Mouse (Mus musculus) liver, embryonic 16.5 days (tissue): ENCODE measurements around the gene Lef1. TPM values are rescaled to one million over a fixed set of nuclear protein-coding genes. Genes with fewer than 3 reads are reported as not detected.

Source experiments
- ATAC-seq: fragments of 200-750 bp; cut with Nextera tagmentation; 2 replicates; pipeline ENCODE4 v1.8.0; 2017; ENCODE audit warnings: low read depth, mild to moderate bottlenecking, moderate number of reproducible peaks, moderate library complexity
- H3K27ac ChIP-seq: fragments of 300-500 bp; sonication (generic); 2 replicates; pipeline ENCODE4 v1.5.1; 2014; ENCODE audit warnings: mild to moderate bottlenecking, low read length
- H3K27me3 ChIP-seq: fragments of 300-500 bp; sonication (generic); 2 replicates; pipeline ENCODE4 v1.6.1; 2014; ENCODE audit warnings: low read depth, low read length, mixed read lengths; ENCODE audit not compliant: control insufficient read depth, insufficient read depth
- H3K36me3 ChIP-seq: fragments of 300-500 bp; sonication (generic); 2 replicates; pipeline ENCODE4 v1.6.1; 2014; ENCODE audit warnings: mild to moderate bottlenecking; ENCODE audit not compliant: control insufficient read depth, insufficient read depth
- H3K4me1 ChIP-seq: fragments of 300-500 bp; sonication (generic); 2 replicates; pipeline ENCODE4 v1.6.1; 2014; ENCODE audit warnings: low read depth, low read length, mixed read lengths; ENCODE audit not compliant: control insufficient read depth
- H3K4me2 ChIP-seq: fragments of 300-500 bp; sonication (generic); 2 replicates; pipeline ENCODE4 v1.6.1; 2014; ENCODE audit warnings: low read depth, low read length, mixed read lengths
- H3K4me3 ChIP-seq: fragments of 300-500 bp; sonication (generic); 2 replicates; pipeline ENCODE4 v1.5.1; 2014; ENCODE audit warnings: low read depth, mild to moderate bottlenecking, low read length
- H3K9ac ChIP-seq: fragments of 300-500 bp; sonication (generic); 2 replicates; pipeline ENCODE4 v1.6.1; 2014; ENCODE audit warnings: low read depth, low read length
- H3K9me3 ChIP-seq: fragments of 300-500 bp; sonication (generic); replicated peaks from 2 replicates; pipeline ENCODE4 v1.6.1; 2016; ENCODE audit warnings: low read length; ENCODE audit not compliant: control insufficient read depth
- WGBS: fragments of 180-500 bp; shearing (Covaris S2); extraction: QIAGEN DNeasy Blood & Tissue Kit; methylation state at CpG from one replicate; pipeline ENCODE4 v1.1.7; 2014; ENCODE audit not compliant: insufficient replicate concordance; 5-methylcytosine and 5-hydroxymethylcytosine counted together
- polyA plus RNA-seq: library from polyadenylated mRNA; unstranded; fragments of >200 nt; fragmentation: Nextera tagmentation; extraction: Ambion mirVana; gene quantifications from 2 replicates; pipeline ENCODE4 v1.2.1, GENCODE M21; 2015

Lef1 gene
- polyA plus RNA-seq, 1 experiment from 2014 or later, result 2.3 TPM

GRCm38 (mm10) chr3:131083722-131084121, 26.5 kb upstream of the Lef1 start:
- 55% methylated on average over 6 of the region's 6 CpGs for whole genome bisulfite sequencing
- ATAC-seq, result 0 out of 2 replicates have a peak, but pooled peaks have one; percentile 35

GRCm38 (mm10) chr3:131084718-131085561, 25.3 kb upstream of the Lef1 start:
- Histone ChIP-seq H3K27ac (no peak overlapping the region), H3K4me1 (no peaks in the 10 kb centered on the region), H3K9me3 (no peaks in the 10 kb centered on the region), H3K4me2 (no peak overlapping the region), H3K9ac (no peak overlapping the region), H3K27me3 (peaks cover 10% of the 10 kb centered on the region), H3K36me3 (no peaks in the 10 kb centered on the region), H3K4me3 (peak overlapping the region; percentile 11; the same call in 1 of the 2 replicates)
- 10% methylated on average over 30 of the region's 30 CpGs for WGBS
- ATAC-seq, result no peak

More at GRCm38 (mm10) chr3:131083722-131084121, 26.5 kb upstream of the Lef1 start:
- no peak overlapping the region for H3K9ac ChIP-seq
- no peak overlapping the region for H3K4me2 ChIP-seq
- H3K4me3 ChIP-seq, result no peak overlapping the region
- no peaks in the 10 kb centered on the region for H3K9me3 ChIP-seq
- H3K27ac ChIP-seq, result no peak overlapping the region
- peaks cover 10% of the 10 kb centered on the region for H3K27me3 ChIP-seq
- H3K36me3 ChIP-seq, result no peaks in the 10 kb centered on the region
- H3K4me1 ChIP-seq, result no peaks in the 10 kb centered on the region

- H3K4me1 ChIP-seq, result no peaks in the 10 kb centered on the region
- no peak overlapping the region for H3K9ac ChIP-seq
- H3K27me3 ChIP-seq, result peaks cover 10% of the 10 kb centered on the region
- H3K27ac ChIP-seq, result no peak overlapping the region
- H3K36me3 ChIP-seq, result no peaks in the 10 kb centered on the region
- H3K4me3 ChIP-seq, result no peak overlapping the region
- H3K4me2 ChIP-seq, result no peak overlapping the region
- ATAC-seq, result no peak
- H3K9me3 ChIP-seq, result no peaks in the 10 kb centered on the region
- 24% methylated on average over 9 of the region's 9 CpGs for WGBS
Observed at GRCm38 (mm10) chr3:131085978-131086377, 24.3 kb upstream of the Lef1 start.

GRCm38 (mm10) chr3:131089721-131090120, 20.6 kb upstream of the Lef1 start:
- H3K9ac ChIP-seq, result no peak overlapping the region
- H3K27me3 ChIP-seq, result peaks cover 8% of the 10 kb centered on the region
- H3K4me1 ChIP-seq, result no peaks in the 10 kb centered on the region
- no peak overlapping the region for H3K4me2 ChIP-seq
- H3K9me3 ChIP-seq, result no peaks in the 10 kb centered on the region
- no peak overlapping the region for H3K4me3 ChIP-seq
- ATAC-seq, result no peak
- WGBS, result 54% methylated on average over 3 of the region's 3 CpGs
- H3K36me3 ChIP-seq, result no peaks in the 10 kb centered on the region
- no peak overlapping the region for H3K27ac ChIP-seq

GRCm38 (mm10) chr3:131092113-131092512, 18.2 kb upstream of the Lef1 start:
- 40% methylated on average over 6 of the region's 6 CpGs for WGBS
- Histone ChIP-seq H3K27me3 (no peaks in the 10 kb centered on the region), H3K9me3 (no peaks in the 10 kb centered on the region), H3K4me1 (no peaks in the 10 kb centered on the region), H3K9ac (no peak overlapping the region), H3K27ac (no peak overlapping the region), H3K4me2 (no peak overlapping the region), H3K4me3 (no peak overlapping the region), H3K36me3 (no peaks in the 10 kb centered on the region)
- ATAC-seq, result no peak

GRCm38 (mm10) chr3:131093736-131094135, 16.5 kb upstream of the Lef1 start:
- Histone ChIP-seq H3K9me3 (no peaks in the 10 kb centered on the region), H3K9ac (no peak overlapping the region), H3K27me3 (no peaks in the 10 kb centered on the region), H3K27ac (no peak overlapping the region), H3K36me3 (no peaks in the 10 kb centered on the region), H3K4me1 (no peaks in the 10 kb centered on the region), H3K4me2 (no peak overlapping the region), H3K4me3 (no peak overlapping the region)
- 61% methylated on average over 12 of the region's 12 CpGs for WGBS
- ATAC-seq, result no peak

GRCm38 (mm10) chr3:131096105-131096504, 14.2 kb upstream of the Lef1 start:
- H3K4me2 ChIP-seq, result no peak overlapping the region
- no peaks in the 10 kb centered on the region for H3K4me1 ChIP-seq
- H3K9ac ChIP-seq, result no peak overlapping the region
- ATAC-seq, result no peak
- no peaks in the 10 kb centered on the region for H3K36me3 ChIP-seq
- no peaks in the 10 kb centered on the region for H3K9me3 ChIP-seq
- H3K27me3 ChIP-seq, result no peaks in the 10 kb centered on the region
- no peak overlapping the region for H3K27ac ChIP-seq
- 74% methylated on average over 4 of the region's 4 CpGs for WGBS
- no peak overlapping the region for H3K4me3 ChIP-seq

GRCm38 (mm10) chr3:131102191-131102774, 8.0 kb upstream of the Lef1 start:
- ATAC-seq, result no peak
- peaks cover 35% of the 10 kb centered on the region for H3K27me3 ChIP-seq
- H3K4me3 ChIP-seq, result no peak overlapping the region
- no peak overlapping the region for H3K27ac ChIP-seq
- H3K9ac ChIP-seq, result no peak overlapping the region
- H3K9me3 ChIP-seq, result no peaks in the 10 kb centered on the region
- no peaks in the 10 kb centered on the region; the same call in 1 of the 2 replicates for H3K4me1 ChIP-seq
- no peak overlapping the region for H3K4me2 ChIP-seq
- WGBS, result 36% methylated on average over 13 of the region's 13 CpGs
- no peaks in the 10 kb centered on the region for H3K36me3 ChIP-seq

GRCm38 (mm10) chr3:131105362-131105761, 4.9 kb upstream of the Lef1 start:
- no peak for ATAC-seq
- Histone ChIP-seq H3K4me2 (no peak overlapping the region), H3K36me3 (no peaks in the 10 kb centered on the region), H3K4me1 (no peaks in the 10 kb centered on the region; the same call in 1 of the 2 replicates), H3K4me3 (no peak overlapping the region), H3K9me3 (no peaks in the 10 kb centered on the region), H3K27me3 (peaks cover 63% of the 10 kb centered on the region), H3K27ac (no peak overlapping the region), H3K9ac (no peak overlapping the region)
- WGBS, result 42% methylated on average over 8 of the region's 8 CpGs
